Mouse (Mus musculus) liver, postnatal 0 days (tissue): Measurements from ENCODE around the gene D3Ertd751e.

ENCODE experiments used
- CTCF ChIP-seq: sonication (generic); IDR thresholded peaks from 2 replicates; pipeline ENCODE4 v1.5.1; 2016; ENCODE audit warnings: antibody characterized with exemption, low read depth
- EP300 ChIP-seq: IDR thresholded peaks from 2 replicates; pipeline ENCODE4 v1.6.1; 2016; ENCODE audit warnings: antibody characterized with exemption, low read depth, mild to moderate bottlenecking

DNA sequence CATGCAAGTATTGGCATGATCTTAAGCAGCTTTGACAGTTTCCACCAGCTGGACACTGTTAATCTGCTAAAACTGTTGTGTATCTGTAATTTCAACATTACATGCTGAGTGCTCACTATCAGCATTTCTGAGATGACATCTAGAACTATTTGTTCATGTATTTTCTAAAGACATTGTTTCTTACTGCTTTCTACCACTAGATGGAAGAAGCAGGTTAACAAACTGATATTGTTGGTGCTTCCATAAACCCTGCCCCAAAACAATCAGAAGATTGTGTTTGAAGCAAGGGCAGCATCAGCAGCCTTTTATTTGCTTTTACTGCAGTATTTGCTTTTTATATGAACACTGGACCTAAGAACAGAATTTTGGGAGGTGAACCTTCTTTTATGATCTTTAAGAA lies 70.0 kb downstream of the D3Ertd751e start:
- TF ChIP-seq CTCF (no peak), EP300 (no peak)
